Mouse (Mus musculus): ENCODE data around the gene Slf2.

Slf2 gene

DNA sequence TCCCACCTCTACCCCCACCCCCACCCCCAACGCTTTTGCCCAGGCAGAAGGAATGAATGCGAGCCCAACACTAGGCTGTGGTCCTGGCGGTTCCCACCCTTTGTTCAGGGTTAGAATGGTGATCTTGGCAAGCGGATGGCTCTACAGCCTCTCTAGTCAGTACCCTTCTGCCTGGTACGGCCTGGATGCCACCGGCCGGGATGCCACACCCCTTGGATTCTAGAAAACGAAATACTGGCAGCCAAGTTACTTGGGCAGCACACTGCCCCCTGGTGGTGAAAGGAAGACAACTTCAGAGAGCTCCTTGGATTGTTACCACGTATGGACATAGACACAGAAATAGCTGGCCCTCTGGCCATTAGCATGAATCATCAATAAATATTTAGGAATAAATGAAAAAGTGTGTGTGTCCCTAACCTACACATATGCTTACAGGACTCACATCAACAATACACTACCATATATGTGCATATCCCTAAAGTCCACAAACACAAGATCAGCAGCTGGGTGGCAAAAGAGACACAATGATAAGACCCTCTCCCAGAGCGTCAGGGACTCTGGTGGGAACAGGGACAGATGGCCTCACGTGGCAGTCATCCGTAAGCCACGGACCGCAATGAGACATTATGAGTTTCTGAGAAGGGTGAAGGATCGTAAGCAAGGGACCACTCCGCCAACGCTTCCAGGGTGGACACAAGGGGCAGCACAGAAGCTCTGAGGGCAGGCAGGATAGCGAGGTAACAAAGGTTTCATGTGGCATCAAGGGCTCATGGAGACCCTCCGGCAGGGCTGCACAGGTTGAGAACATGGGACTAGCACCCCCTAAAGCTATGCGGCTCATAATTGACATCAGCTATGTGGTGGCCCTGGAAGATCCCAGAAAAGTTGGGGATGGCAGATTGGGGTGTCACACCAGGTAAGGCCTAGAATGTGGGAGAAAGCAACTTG is 100.1 kb downstream of the Slf2 start:
- peak; percentile 74 for DNase-seq (ENCODE audit: low spot score)

DNA sequence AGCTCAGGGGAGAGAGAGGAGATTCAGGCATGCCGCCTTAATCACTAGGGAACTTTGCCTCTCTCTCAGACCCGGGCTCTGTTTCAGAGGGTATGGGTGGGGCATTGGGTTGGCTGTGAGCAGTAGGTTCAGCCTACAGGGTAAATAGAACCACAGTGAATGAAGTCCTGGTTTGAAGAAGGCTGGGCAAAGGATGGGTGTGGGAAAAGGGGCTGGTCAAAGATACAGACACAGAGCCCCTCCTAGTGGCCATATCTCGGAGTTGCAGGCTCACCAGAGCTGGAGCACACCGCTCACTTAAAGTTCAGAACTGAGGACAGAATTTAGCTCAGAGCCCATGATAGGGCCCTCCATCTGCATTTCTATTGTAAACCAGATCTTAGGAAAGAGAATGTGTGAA is 100.8 kb downstream of the Slf2 start:
- DNase-seq (ENCODE audit: low spot score) = peak; percentile 67

Data from urinary bladder, postnatal 25 days (tissue).